Mouse (Mus musculus) stomach, embryonic 15.5 days (tissue): ENCODE data around the gene Sept11. TPM values are rescaled to one million over a fixed set of nuclear protein-coding genes. Genes with fewer than 3 reads are reported as not detected.

Experiments
- ATAC-seq: fragments of 200-750 bp; cut with Nextera tagmentation; 2 replicates; pipeline ENCODE4 v1.8.0; 2017; ENCODE audit warnings: low read depth, moderate number of reproducible peaks, moderate TSS enrichment; ENCODE audit not compliant: insufficient read depth, low FRiP score
- H3K27ac ChIP-seq: fragments of 300-500 bp; sonication (generic); 2 replicates; pipeline ENCODE4 v1.5.1; 2015; ENCODE audit warnings: mild to moderate bottlenecking, inconsistent platforms
- H3K27me3 ChIP-seq: fragments of 300-500 bp; sonication (generic); replicated peaks from 2 replicates; pipeline ENCODE4 v1.6.1; 2015; ENCODE audit warnings: inconsistent platforms
- H3K36me3 ChIP-seq: fragments of 300-500 bp; sonication (generic); 2 replicates; pipeline ENCODE4 v1.6.1; 2015; ENCODE audit warnings: inconsistent platforms
- H3K4me1 ChIP-seq: fragments of 300-500 bp; sonication (generic); 2 replicates; pipeline ENCODE4 v1.6.1; 2015; ENCODE audit warnings: inconsistent platforms
- H3K4me2 ChIP-seq: fragments of 300-500 bp; sonication (generic); 2 replicates; pipeline ENCODE4 v1.6.1; 2015; ENCODE audit warnings: mild to moderate bottlenecking, inconsistent platforms
- H3K4me3 ChIP-seq: fragments of 300-500 bp; sonication (generic); replicated peaks from 2 replicates; pipeline ENCODE4 v1.5.1; 2015; ENCODE audit warnings: inconsistent platforms
- H3K9ac ChIP-seq: fragments of 300-500 bp; sonication (generic); 2 replicates; pipeline ENCODE4 v1.6.1; 2015; ENCODE audit warnings: inconsistent platforms
- H3K9me3 ChIP-seq: fragments of 300-500 bp; sonication (generic); 2 replicates; pipeline ENCODE4 v1.6.1; 2016; ENCODE audit warnings: inconsistent platforms
- WGBS: fragments of 180-500 bp; shearing (Covaris S2); methylation state at CpG from one replicate; pipeline ENCODE4 v1.1.7; 2015; 5-methylcytosine and 5-hydroxymethylcytosine counted together
- polyA plus RNA-seq: library from polyadenylated mRNA; unstranded; fragments of >200 nt; fragmentation: Nextera tagmentation; extraction: Ambion mirVana; gene quantifications from 2 replicates; pipeline ENCODE4 v1.2.1, GENCODE M21; 2015

Gene Sept11
- polyA plus RNA-seq, 1 experiment from 2014 or later: 141 TPM

- Histone ChIP-seq H3K9me3 (no peaks in the 10 kb centered on the region), H3K27ac (no peak overlapping the region), H3K9ac (no peak overlapping the region), H3K27me3 (no peaks in the 10 kb centered on the region), H3K4me1 (no peaks in the 10 kb centered on the region), H3K4me2 (no peak overlapping the region), H3K4me3 (no peak overlapping the region), H3K36me3 (peaks cover 13% of the 10 kb centered on the region)
- 86% methylated on average over 3 of the region's 3 CpGs for WGBS
- no peak for ATAC-seq
Observed at GRCm38 (mm10) chr5:93198232-93198631, 105.0 kb downstream of the Sept11 start.

- Histone ChIP-seq H3K4me3 (no peak overlapping the region), H3K36me3 (peaks cover 10% of the 10 kb centered on the region)
- 69% methylated on average over 1 of the region's 1 CpGs for WGBS
Observed at GRCm38 (mm10) chr5:93201181-93201580, 107.9 kb downstream of the Sept11 start.

GRCm38 (mm10) chr5:93205371-93206108 is 112.3 kb downstream of the Sept11 start:
- Histone ChIP-seq H3K4me2 (peak overlapping the region; percentile 65), H3K4me1 (no peaks in the 10 kb centered on the region), H3K27me3 (no peaks in the 10 kb centered on the region), H3K4me3 (peak overlapping the region; percentile 90), H3K36me3 (peaks cover 3% of the 10 kb centered on the region; the same call in 1 of the 2 replicates), H3K9ac (peak overlapping the region; percentile 96), H3K27ac (peak overlapping the region; percentile 95), H3K9me3 (no peaks in the 10 kb centered on the region)
- under 1% methylated on average over 54 of the region's 63 CpGs for WGBS
- peak; percentile 47 for ATAC-seq

More at GRCm38 (mm10) chr5:93201181-93201580, 107.9 kb downstream of the Sept11 start:
- Histone ChIP-seq H3K27ac (no peak overlapping the region), H3K9ac (no peak overlapping the region), H3K27me3 (no peaks in the 10 kb centered on the region), H3K4me2 (no peak overlapping the region), H3K4me1 (no peaks in the 10 kb centered on the region), H3K9me3 (no peaks in the 10 kb centered on the region)
- ATAC-seq: no peak

- Histone ChIP-seq H3K4me2 (peak within 1 kb of the TSS; percentile 65), H3K9me3 (no peaks in the 10 kb centered on the region), H3K4me1 (no peaks in the 10 kb centered on the region), H3K36me3 (no peaks in the 10 kb centered on the region), H3K27ac (peak within 1 kb of the TSS; percentile 95), H3K4me3 (peak within 1 kb of the TSS; percentile 90), H3K9ac (peak within 1 kb of the TSS; percentile 96), H3K27me3 (no peaks in the 10 kb centered on the region)
- under 1% methylated on average over 78 of the region's 79 CpGs for WGBS
- ATAC-seq: peak; percentile 96
Observed at GRCm38 (mm10) chr5:93206109-93207005, 113.1 kb downstream of the Sept11 start, which contains the start of the genes Ccni and 2010109A12Rik. Ccni (minus strand) TSS chr5:93206495. 2010109A12Rik (plus strand) TSS chr5:93206518.

GRCm38 (mm10) chr5:93207006-93207348 is 113.7 kb downstream of the Sept11 start:
- 4% methylated on average over 6 of the region's 6 CpGs for WGBS
- Histone ChIP-seq H3K4me1 (no peaks in the 10 kb centered on the region), H3K4me2 (peak overlapping the region; percentile 49), H3K9me3 (no peaks in the 10 kb centered on the region), H3K9ac (peak overlapping the region; percentile 47; the same call in 1 of the 2 replicates), H3K27me3 (no peaks in the 10 kb centered on the region), H3K4me3 (peak overlapping the region; percentile 90), H3K27ac (peak overlapping the region; percentile 95), H3K36me3 (no peaks in the 10 kb centered on the region)
- no peak for ATAC-seq

GRCm38 (mm10) chr5:93207555-93207954 is 114.3 kb downstream of the Sept11 start:
- no peak for ATAC-seq
- H3K36me3 ChIP-seq: no peaks in the 10 kb centered on the region
- H3K9ac ChIP-seq: no peak overlapping the region
- H3K27ac ChIP-seq: no peak overlapping the region; the same call in 1 of the 2 replicates
- H3K4me2 ChIP-seq: peak overlapping the region; percentile 49; the same call in 1 of the 2 replicates
- H3K9me3 ChIP-seq: no peaks in the 10 kb centered on the region
- no peak overlapping the region for H3K4me3 ChIP-seq
- H3K4me1 ChIP-seq: no peaks in the 10 kb centered on the region
- no peaks in the 10 kb centered on the region for H3K27me3 ChIP-seq
- WGBS: 55% methylated on average over 1 of the region's 1 CpGs

- Histone ChIP-seq H3K9ac (no peak overlapping the region), H3K4me1 (no peaks in the 10 kb centered on the region), H3K4me3 (no peak overlapping the region), H3K9me3 (no peaks in the 10 kb centered on the region), H3K27ac (no peak overlapping the region), H3K4me2 (no peak overlapping the region), H3K36me3 (no peaks in the 10 kb centered on the region), H3K27me3 (no peaks in the 10 kb centered on the region)
- 80% methylated on average over 3 of the region's 3 CpGs for WGBS
- ATAC-seq: no peak
Observed at GRCm38 (mm10) chr5:93218375-93218774, 125.1 kb downstream of the Sept11 start.

GRCm38 (mm10) chr5:93221661-93222060 is 128.4 kb downstream of the Sept11 start:
- Histone ChIP-seq H3K36me3 (no peaks in the 10 kb centered on the region), H3K4me1 (no peaks in the 10 kb centered on the region), H3K9ac (no peak overlapping the region), H3K27ac (no peak overlapping the region), H3K9me3 (no peaks in the 10 kb centered on the region), H3K27me3 (no peaks in the 10 kb centered on the region), H3K4me3 (no peak overlapping the region), H3K4me2 (no peak overlapping the region)
- WGBS: 39% methylated on average over 3 of the region's 3 CpGs
- ATAC-seq: peak; percentile 14; the same call in 1 of the 2 replicates

- Histone ChIP-seq H3K4me3 (no peak overlapping the region), H3K9me3 (no peaks in the 10 kb centered on the region), H3K27me3 (no peaks in the 10 kb centered on the region), H3K4me1 (no peaks in the 10 kb centered on the region), H3K36me3 (no peaks in the 10 kb centered on the region), H3K9ac (no peak overlapping the region), H3K27ac (no peak overlapping the region), H3K4me2 (no peak overlapping the region)
- WGBS: 80% methylated on average over 2 of the region's 2 CpGs
- no peak for ATAC-seq
Observed at GRCm38 (mm10) chr5:93224549-93224948, 131.3 kb downstream of the Sept11 start.

Other genes with a start within 250 kb of the Sept11 start
- gene Sowahb, start 48.4 kb upstream of the Sept11 start, polyA plus RNA-seq: 1.8 and 3.0 TPM in 2 replicates
- gene Ccni, start 113.1 kb downstream of the Sept11 start, polyA plus RNA-seq: 84.3 and 93.5 TPM in 2 replicates
- 1.5 and 1.7 TPM in 2 replicates for gene 2010109A12Rik, start 113.1 kb downstream of the Sept11 start, polyA plus RNA-seq
- gene Ccng2, start 173.8 kb downstream of the Sept11 start, polyA plus RNA-seq: 38.8 and 41.5 TPM in 2 replicates